ENCODE assay signal across 31 mouse cellular contexts in genomic region chr2:50179164-50179563, GRCm38 (mm10).
DNase-seq lines count a peak whose midpoint lies in the region; ATAC-seq and TF ChIP-seq lines count a peak whose summit lies in the region.
"Had no signal": no experiment of that assay in that cellular context is flagged by ENCODE, and none has a peak within 500 bp of the region (broad histone marks: within the 10 kb centered on the region; RNA-seq: fewer than 3 reads in every experiment).

No protein-coding gene starts in this region.

- ATAC-seq in forebrain, embryonic 15.5 days (replicated peaks), result peak; percentile 83
- ATAC-seq in forebrain, embryonic 11.5 days (replicated peaks; ENCODE audit: low FRiP score), result no peak
- ATAC-seq in forebrain, postnatal 0 days, result peak; percentile 78
- ATAC-seq: inflammation-experienced regulatory T-cells, adult 6 months; midbrain, embryonic 15.5 days; Patski had no signal

- no peaks in the 10 kb centered on the region for H3K36me3 ChIP-seq in forebrain, embryonic 15.5 days
- H3K36me3 ChIP-seq in forebrain, embryonic 11.5 days (ENCODE audit: control insufficient read depth, insufficient read depth, low read length), result no peaks in the 10 kb centered on the region
- H3K36me3 ChIP-seq in forebrain, postnatal 0 days (ENCODE audit: insufficient read depth), result no peaks in the 10 kb centered on the region
- H3K36me3 ChIP-seq: embryonic facial prominence, embryonic 10.5 days; embryonic facial prominence, embryonic 15.5 days; heart, embryonic 13.5 days; hindbrain, embryonic 10.5 days; hindbrain, embryonic 15.5 days; kidney, embryonic 15.5 days; limb, embryonic 13.5 days; lung, embryonic 15.5 days; midbrain, embryonic 10.5 days; midbrain, embryonic 15.5 days; neural tube, embryonic 15.5 days; stomach, embryonic 15.5 days had no signal

- H3K9ac ChIP-seq in forebrain, embryonic 15.5 days (replicated peaks), result no peak overlapping the region
- H3K9ac ChIP-seq in forebrain, embryonic 11.5 days (ENCODE audit: low read length), result no peak overlapping the region
- H3K9ac ChIP-seq in forebrain, postnatal 0 days, result no peak overlapping the region
- H3K9ac ChIP-seq: embryonic facial prominence, embryonic 15.5 days; heart, embryonic 13.5 days; hindbrain, embryonic 15.5 days; kidney, embryonic 15.5 days; limb, embryonic 13.5 days; lung, embryonic 15.5 days; midbrain, embryonic 15.5 days; neural tube, embryonic 15.5 days; stomach, embryonic 15.5 days had no signal

- H3K4me2 ChIP-seq in forebrain, embryonic 15.5 days (replicated peaks), result no peak overlapping the region
- H3K4me2 ChIP-seq in forebrain, embryonic 11.5 days (ENCODE audit: low read depth, low read length, severe bottlenecking), result no peak overlapping the region
- no peak overlapping the region for H3K4me2 ChIP-seq in forebrain, postnatal 0 days (ENCODE audit: low read depth)
- H3K4me2 ChIP-seq: embryonic facial prominence, embryonic 15.5 days; heart, embryonic 13.5 days; hindbrain, embryonic 15.5 days; kidney, embryonic 15.5 days; limb, embryonic 13.5 days; liver, embryonic 11.5 days; lung, embryonic 15.5 days; midbrain, embryonic 15.5 days; neural tube, embryonic 15.5 days; stomach, embryonic 15.5 days had no signal

- H3K9me3 ChIP-seq in forebrain, embryonic 15.5 days, result no peaks in the 10 kb centered on the region
- H3K9me3 ChIP-seq in forebrain, embryonic 11.5 days (ENCODE audit: control insufficient read depth, low read length), result no peaks in the 10 kb centered on the region
- no peaks in the 10 kb centered on the region for H3K9me3 ChIP-seq in forebrain, postnatal 0 days (ENCODE audit: low read length)
- H3K9me3 ChIP-seq: embryonic facial prominence, embryonic 10.5 days; embryonic facial prominence, embryonic 15.5 days; heart, embryonic 13.5 days; hindbrain, embryonic 10.5 days; hindbrain, embryonic 15.5 days; kidney, embryonic 15.5 days; limb, embryonic 13.5 days; lung, embryonic 15.5 days; midbrain, embryonic 10.5 days; midbrain, embryonic 15.5 days; neural tube, embryonic 15.5 days; stomach, embryonic 15.5 days had no signal

- H3K27ac ChIP-seq in forebrain, embryonic 15.5 days (replicated peaks), result peak overlapping the region; percentile 41
- H3K27ac ChIP-seq in forebrain, embryonic 11.5 days (ENCODE audit: low read depth, low read length), result no peak overlapping the region
- 0 out of 2 replicates have a peak overlapping the region, but pooled peaks have one; percentile 21 for H3K27ac ChIP-seq in forebrain, postnatal 0 days (ENCODE audit: low read depth, low read length)
- H3K27ac ChIP-seq: embryonic facial prominence, embryonic 10.5 days; embryonic facial prominence, embryonic 15.5 days; heart, embryonic 13.5 days; hindbrain, embryonic 10.5 days; hindbrain, embryonic 15.5 days; kidney, embryonic 15.5 days; left cerebral cortex, adult 2 months; limb, embryonic 13.5 days; lung, embryonic 15.5 days; midbrain, embryonic 10.5 days; midbrain, embryonic 15.5 days; neural tube, embryonic 15.5 days; stomach, embryonic 15.5 days had no signal

- no peak for TF ChIP-seq CTCF in forebrain, postnatal 0 days (IDR thresholded peaks at IDR 0.05; ENCODE audit: low read depth)

- no peak overlapping the region for H3K4me3 ChIP-seq in forebrain, embryonic 15.5 days
- H3K4me3 ChIP-seq in forebrain, embryonic 11.5 days (ENCODE audit: low read depth, low read length), result no peak overlapping the region
- no peak overlapping the region for H3K4me3 ChIP-seq in forebrain, postnatal 0 days (ENCODE audit: low read depth, low read length)
- H3K4me3 ChIP-seq: embryonic facial prominence, embryonic 10.5 days; embryonic facial prominence, embryonic 15.5 days; heart, embryonic 13.5 days; hindbrain, embryonic 10.5 days; hindbrain, embryonic 15.5 days; kidney, embryonic 15.5 days; left cerebral cortex, adult 2 months; limb, embryonic 13.5 days; lung, embryonic 15.5 days; midbrain, embryonic 10.5 days; midbrain, embryonic 15.5 days; neural tube, embryonic 15.5 days; stomach, embryonic 15.5 days had no signal

- DNase-seq in forebrain, embryonic 11.5 days (ENCODE audit: low spot score), result no peak
- DNase-seq in layer of hippocampus, adult 9-11 months, result peak; percentile 40
- no peak for DNase-seq in layer of hippocampus, adult 9-10 months (ENCODE audit: low spot score)
- peak; percentile 65 for DNase-seq in forebrain, postnatal 0 days
- no peak for DNase-seq in gastrocnemius, postnatal 4 days (ENCODE audit: low spot score in 2 of 2)
- DNase-seq in cerebellum, postnatal 14 days, result no peak
- DNase-seq: adrenal gland, postnatal 10 days; cerebellum, postnatal 25 days; heart, postnatal 10 days; kidney, adult 18-20 months; kidney, postnatal 25 days; retina, postnatal 1 day; right cerebral cortex, postnatal 25 days; thymus, postnatal 25 days had no signal

- H3K27me3 ChIP-seq in forebrain, embryonic 15.5 days, result no peaks in the 10 kb centered on the region
- H3K27me3 ChIP-seq in forebrain, embryonic 11.5 days (ENCODE audit: control insufficient read depth, insufficient read depth, low read length), result no peaks in the 10 kb centered on the region
- H3K27me3 ChIP-seq in forebrain, postnatal 0 days (ENCODE audit: insufficient read depth, low read length), result no peaks in the 10 kb centered on the region
- H3K27me3 ChIP-seq: embryonic facial prominence, embryonic 15.5 days; heart, embryonic 13.5 days; hindbrain, embryonic 15.5 days; kidney, embryonic 15.5 days; limb, embryonic 13.5 days; lung, embryonic 15.5 days; midbrain, embryonic 15.5 days; neural tube, embryonic 15.5 days; Patski; stomach, embryonic 15.5 days had no signal

- peaks cover 6% of the 10 kb centered on the region; the same call in 1 of the 2 replicates for H3K4me1 ChIP-seq in forebrain, embryonic 15.5 days
- H3K4me1 ChIP-seq in forebrain, embryonic 11.5 days (replicated peaks; ENCODE audit: control insufficient read depth, insufficient read depth, low read length), result no peaks in the 10 kb centered on the region; the same call in 1 of the 2 replicates
- no peaks in the 10 kb centered on the region for H3K4me1 ChIP-seq in forebrain, postnatal 0 days (ENCODE audit: insufficient read depth)
- H3K4me1 ChIP-seq: embryonic facial prominence, embryonic 15.5 days; hindbrain, embryonic 15.5 days; limb, embryonic 13.5 days; midbrain, embryonic 15.5 days; neural tube, embryonic 15.5 days; stomach, embryonic 15.5 days had no signal

- WGBS in forebrain, embryonic 15.5 days, result 66% methylated on average over 5 of the region's 5 CpGs
- WGBS in forebrain, embryonic 11.5 days, result 94% methylated on average over 5 of the region's 5 CpGs
- 48% methylated on average over 5 of the region's 5 CpGs for WGBS in forebrain, postnatal 0 days

Comparison
In these comparisons a context has a peak if more than half of its experiments do, and no peak if none do; other contexts are left out.
1. DNase-seq: peak in layer of hippocampus, adult 9-11 months (single experiment) and forebrain, postnatal 0 days (single experiment); none in forebrain, embryonic 11.5 days (single experiment), layer of hippocampus, adult 9-10 months (single experiment), gastrocnemius, postnatal 4 days (0 of 2) and cerebellum, postnatal 14 days (0 of 2).